ENCODE assay signal across 8 mouse cellular contexts in the genomic region with DNA sequence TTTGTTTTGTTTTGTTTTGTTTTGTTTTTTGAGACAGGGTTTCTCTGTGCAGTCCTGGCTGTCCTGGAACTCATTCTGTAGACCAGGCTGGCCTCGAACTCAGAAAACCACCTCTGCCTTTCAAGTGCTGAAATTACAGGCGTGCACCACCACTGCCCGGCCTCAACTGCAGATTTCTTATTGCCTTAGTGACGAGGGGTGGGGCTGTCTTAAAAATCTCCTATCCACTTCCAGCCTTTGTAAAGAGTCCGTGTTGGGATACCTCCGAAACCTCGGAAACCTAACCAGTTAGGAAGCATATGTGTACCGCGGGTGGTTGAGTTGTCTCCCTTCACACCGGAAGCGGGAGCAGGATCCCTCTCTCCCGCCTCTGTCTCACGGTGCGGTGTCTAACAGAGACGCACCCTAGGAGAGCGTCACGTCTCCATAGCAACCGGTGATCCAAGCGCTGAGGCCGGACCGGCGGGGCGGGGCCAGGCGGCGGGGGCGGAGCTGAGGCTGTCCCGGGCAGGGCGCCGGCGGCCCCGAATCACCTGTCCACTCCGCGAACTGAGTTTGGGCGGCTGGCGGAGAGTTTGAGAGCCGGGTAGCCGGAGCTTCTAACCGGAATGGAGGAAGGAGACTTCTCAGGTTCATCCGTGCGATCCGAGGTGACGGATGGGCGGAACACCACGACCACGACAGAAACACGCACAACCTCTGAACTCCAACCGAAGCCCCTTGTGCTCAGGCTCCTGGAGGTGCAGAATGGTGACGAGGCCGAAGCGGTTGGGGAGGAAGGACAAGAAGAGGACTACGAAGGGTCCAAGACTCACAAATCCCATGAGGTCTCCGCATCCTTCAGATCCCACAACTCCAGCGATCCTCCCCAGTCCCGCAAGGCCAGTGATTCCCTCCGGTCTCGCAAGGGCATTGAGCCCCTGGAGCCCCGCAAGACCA. TPM values are rescaled to one million over a fixed set of nuclear protein-coding genes. Genes with fewer than 3 reads are reported as not detected.
DNase-seq lines count a peak whose midpoint lies in the region; ATAC-seq and TF ChIP-seq lines count a peak whose summit lies in the region.

A gene (plus strand): TSS at position 480 of the 939 bp plus-strand sequence.

- H3K27me3 ChIP-seq in forebrain, embryonic 15.5 days, result peaks cover 3% of the 10 kb centered on the region; the same call in 1 of the 2 replicates
- no peaks in the 10 kb centered on the region for H3K27me3 ChIP-seq in liver, postnatal 0 days (ENCODE audit: insufficient read depth, low read length)
- peaks cover 6% of the 10 kb centered on the region; the same call in 1 of the 2 replicates for H3K27me3 ChIP-seq in neural tube, embryonic 12.5 days (replicated peaks)
- no peaks in the 10 kb centered on the region for H3K27me3 ChIP-seq in stomach, embryonic 16.5 days (ENCODE audit: control insufficient read depth, insufficient read depth, low read length)

- peak within 1 kb of the TSS; percentile 70 for H3K4me3 ChIP-seq in forebrain, embryonic 15.5 days
- peak within 1 kb of the TSS; percentile 54 for H3K4me3 ChIP-seq in liver, postnatal 0 days (ENCODE audit: low read depth, low read length)
- H3K4me3 ChIP-seq in neural tube, embryonic 12.5 days, result peak within 1 kb of the TSS; percentile 51
- H3K4me3 ChIP-seq in stomach, embryonic 16.5 days (replicated peaks; ENCODE audit: low read length), result peak within 1 kb of the TSS; percentile 49

- no peaks in the 10 kb centered on the region for H3K36me3 ChIP-seq in forebrain, embryonic 15.5 days
- no peaks in the 10 kb centered on the region for H3K36me3 ChIP-seq in liver, postnatal 0 days (replicated peaks; ENCODE audit: insufficient read depth, low read length)
- no peaks in the 10 kb centered on the region for H3K36me3 ChIP-seq in neural tube, embryonic 12.5 days
- no peaks in the 10 kb centered on the region for H3K36me3 ChIP-seq in stomach, embryonic 16.5 days (ENCODE audit: control insufficient read depth, insufficient read depth, low read length)

- H3K27ac ChIP-seq in forebrain, embryonic 15.5 days (replicated peaks), result no peak within 1 kb of the TSS
- no peak within 1 kb of the TSS for H3K27ac ChIP-seq in liver, postnatal 0 days (ENCODE audit: low read depth)
- H3K27ac ChIP-seq in neural tube, embryonic 12.5 days, result no peak within 1 kb of the TSS
- H3K27ac ChIP-seq in stomach, embryonic 16.5 days (ENCODE audit: low read length), result no peak within 1 kb of the TSS

- intact Hi-C loops in heart, postnatal 14 days (cut with DNase I), result no loop called here

- no peaks in the 10 kb centered on the region for H3K9me3 ChIP-seq in forebrain, embryonic 15.5 days
- H3K9me3 ChIP-seq in liver, postnatal 0 days (ENCODE audit: low read length), result no peaks in the 10 kb centered on the region
- no peaks in the 10 kb centered on the region for H3K9me3 ChIP-seq in neural tube, embryonic 12.5 days
- no peaks in the 10 kb centered on the region for H3K9me3 ChIP-seq in stomach, embryonic 16.5 days (replicated peaks; ENCODE audit: control insufficient read depth, low read length)

- peak within 1 kb of the TSS; percentile 90 for H3K4me2 ChIP-seq in forebrain, embryonic 15.5 days (replicated peaks)
- peak within 1 kb of the TSS; percentile 86 for H3K4me2 ChIP-seq in liver, postnatal 0 days (ENCODE audit: low read depth, low read length)
- peak within 1 kb of the TSS; percentile 78 for H3K4me2 ChIP-seq in neural tube, embryonic 12.5 days (replicated peaks)
- H3K4me2 ChIP-seq in stomach, embryonic 16.5 days (ENCODE audit: low read depth, low read length), result peak within 1 kb of the TSS; percentile 83

- DNase-seq in ES-CJ7 (ENCODE audit: low read depth, low spot score), result peak; percentile 89
- DNase-seq in cerebellum, adult 18-20 months, result peak; percentile 64 to 72
- DNase-seq in heart, postnatal 14 days, result peak; percentile 74 to 80
- DNase-seq in large intestine, adult 2 months (ENCODE audit: low read depth, low spot score), result peak; percentile 67
- peak; percentile 94 for DNase-seq in liver, postnatal 0 days

- peaks cover 8% of the 10 kb centered on the region; the same call in 1 of the 2 replicates for H3K4me1 ChIP-seq in forebrain, embryonic 15.5 days
- H3K4me1 ChIP-seq in liver, postnatal 0 days (ENCODE audit: insufficient read depth), result peaks cover 12% of the 10 kb centered on the region
- H3K4me1 ChIP-seq in neural tube, embryonic 12.5 days, result no peaks in the 10 kb centered on the region
- H3K4me1 ChIP-seq in stomach, embryonic 16.5 days (ENCODE audit: control insufficient read depth, insufficient read depth, low read length), result no peaks in the 10 kb centered on the region

- H3K9ac ChIP-seq in forebrain, embryonic 15.5 days (replicated peaks), result peak within 1 kb of the TSS; percentile 55
- H3K9ac ChIP-seq in liver, postnatal 0 days (replicated peaks), result peak within 1 kb of the TSS; percentile 16; the same call in 1 of the 2 replicates
- H3K9ac ChIP-seq in neural tube, embryonic 12.5 days, result peak within 1 kb of the TSS; percentile 45
- H3K9ac ChIP-seq in stomach, embryonic 16.5 days (ENCODE audit: low read length), result peak within 1 kb of the TSS; percentile 46

- no peak for TF ChIP-seq CTCF in liver, postnatal 0 days (IDR thresholded peaks at IDR 0.05; ENCODE audit: low read depth)

- no peak for TF ChIP-seq EP300 in liver, postnatal 0 days (IDR thresholded peaks at IDR 0.05; ENCODE audit: low read depth)

- 10% methylated on average over 57 of the region's 57 CpGs for WGBS in forebrain, embryonic 15.5 days
- 16% methylated on average over 57 of the region's 57 CpGs for WGBS in large intestine, adult 2 months
- 14% methylated on average over 51 of the region's 57 CpGs for WGBS in liver, postnatal 0 days (ENCODE audit: insufficient replicate concordance)
- WGBS in neural tube, embryonic 12.5 days, result 10% methylated on average over 57 of the region's 57 CpGs
- 11% methylated on average over 57 of the region's 57 CpGs for WGBS in stomach, embryonic 16.5 days

- peak; percentile 97 for ATAC-seq in forebrain, embryonic 15.5 days (replicated peaks)
- ATAC-seq in liver, postnatal 0 days, result peak; percentile 100
- peak; percentile 99 for ATAC-seq in neural tube, embryonic 12.5 days (ENCODE audit: low FRiP score, low read depth)
- ATAC-seq in stomach, embryonic 16.5 days (ENCODE audit: insufficient read depth, low FRiP score), result peak; percentile 98

RNA-seq across cellular contexts. Expression of the gene that starts here (rescaled TPM):
- polyA plus RNA-seq in forebrain, embryonic 15.5 days (2015; fragmentation: Nextera tagmentation; extraction: Ambion mirVana), result 0.31 and 0.57 TPM in 2 replicates
- not detected for total RNA-seq in heart, postnatal 14 days (2021)
- polyA plus RNA-seq in large intestine, adult 2 months (2012; rRNA removed), result 0.14 TPM in 1 of 2 replicates, not detected in the other
- 0.19 and 0.20 TPM in 2 replicates for polyA plus RNA-seq in liver, postnatal 0 days (2015; fragmentation: Nextera tagmentation; extraction: Ambion mirVana)
- polyA plus RNA-seq in neural tube, embryonic 12.5 days (2016; fragmentation: Nextera tagmentation; extraction: Ambion mirVana), result 0.30 TPM in 1 of 2 replicates, not detected in the other
- polyA plus RNA-seq in stomach, embryonic 16.5 days (2015; fragmentation: Nextera tagmentation; extraction: Ambion mirVana), result 0.08 TPM in 1 of 2 replicates, not detected in the other

Comparison
In these comparisons a context has a peak if more than half of its experiments do, and no peak if none do; other contexts are left out.
1. Peak in ATAC-seq, H3K4me3 ChIP-seq, H3K9ac ChIP-seq and H3K4me2 ChIP-seq in forebrain, embryonic 15.5 days; RNA of the gene not detected or under 1 TPM.
2. Peak in DNase-seq in heart, postnatal 14 days; RNA of the gene not detected or under 1 TPM.
3. Peak in DNase-seq in large intestine, adult 2 months; RNA of the gene not detected or under 1 TPM.
4. Peak in DNase-seq, ATAC-seq, H3K4me3 ChIP-seq, H3K9ac ChIP-seq and H3K4me2 ChIP-seq in liver, postnatal 0 days; RNA of the gene not detected or under 1 TPM.
5. Peak in ATAC-seq, H3K4me3 ChIP-seq, H3K9ac ChIP-seq and H3K4me2 ChIP-seq in neural tube, embryonic 12.5 days; RNA of the gene not detected or under 1 TPM.
6. Peak in ATAC-seq, H3K4me3 ChIP-seq, H3K9ac ChIP-seq and H3K4me2 ChIP-seq in stomach, embryonic 16.5 days; RNA of the gene not detected or under 1 TPM.